Mouse (Mus musculus): Measurements from ENCODE around the gene Sv2a. TPM values are rescaled to one million over a fixed set of nuclear protein-coding genes. Genes with fewer than 3 reads are reported as not detected.
A peak's percentile ranks its signal among the peaks of the same experiment; 100 is the strongest.

The Sv2a gene
- polyA plus RNA-seq (2014; fragmentation: Nextera tagmentation; extraction: Ambion mirVana), result 91.6 and 120 TPM in 2 replicates

DNA sequence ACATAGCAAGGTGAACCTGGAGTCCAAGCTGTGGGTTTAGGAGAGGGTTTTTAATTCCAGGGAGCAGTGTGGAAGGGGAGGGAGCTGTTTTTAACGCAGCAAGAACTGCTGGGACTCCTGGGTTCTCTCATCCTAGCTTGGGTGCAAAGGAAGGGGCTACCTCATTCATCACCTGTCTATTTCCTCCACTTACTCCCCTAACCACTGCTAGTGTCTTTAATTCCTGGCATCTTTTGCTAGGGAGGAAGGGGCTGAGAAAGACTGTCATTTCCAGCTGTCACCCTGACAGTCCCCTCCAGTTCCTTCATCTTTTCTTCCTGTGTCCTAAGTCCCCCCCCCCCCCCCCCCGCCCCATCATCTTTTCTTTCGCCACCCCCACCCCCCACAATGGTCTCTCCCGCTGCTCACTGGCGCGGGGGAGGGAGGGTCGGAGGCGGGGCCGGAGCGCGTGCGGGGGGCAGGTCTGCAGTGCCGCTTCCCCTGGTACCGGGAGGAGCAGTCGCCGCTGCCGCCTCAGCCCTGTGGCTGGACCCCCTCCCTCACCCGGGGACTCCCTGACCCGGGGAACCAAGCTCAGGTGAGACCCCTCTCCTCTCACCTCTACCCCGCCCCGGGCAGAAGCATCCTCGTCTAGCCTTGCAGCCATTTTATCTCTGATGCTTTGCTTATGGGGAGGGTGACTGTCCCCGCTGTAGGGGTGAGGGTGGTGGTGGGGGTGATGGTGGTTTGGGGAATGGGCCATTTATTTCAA, at the start of gene Sv2a:
Sv2a (plus strand) TSS at position 425 of the 751 bp plus-strand sequence.
- DNase-seq, result peak; percentile 86
- Histone ChIP-seq H3K36me3 (ENCODE audit: control insufficient read depth, insufficient read depth, low read length) (peaks cover 36% of the 10 kb centered on the region), H3K9ac (replicated peaks; ENCODE audit: low read length) (peak within 1 kb of the TSS; percentile 74), H3K27me3 (ENCODE audit: control insufficient read depth, insufficient read depth, low read length) (no peaks in the 10 kb centered on the region), H3K4me1 (ENCODE audit: control insufficient read depth, insufficient read depth, low read length) (peaks cover 28% of the 10 kb centered on the region), H3K4me2 (ENCODE audit: low read length) (peak within 1 kb of the TSS; percentile 62), H3K27ac (replicated peaks; ENCODE audit: low read depth, low read length) (peak within 1 kb of the TSS; percentile 82), H3K9me3 (ENCODE audit: control insufficient read depth, low read length) (no peaks in the 10 kb centered on the region), H3K4me3 (replicated peaks; ENCODE audit: low read depth, low read length) (peak within 1 kb of the TSS; percentile 60)
- under 1% methylated on average over 19 of the region's 23 CpGs for WGBS
- ATAC-seq (ENCODE audit: low FRiP score, low TSS enrichment), result peak; percentile 73

DNA sequence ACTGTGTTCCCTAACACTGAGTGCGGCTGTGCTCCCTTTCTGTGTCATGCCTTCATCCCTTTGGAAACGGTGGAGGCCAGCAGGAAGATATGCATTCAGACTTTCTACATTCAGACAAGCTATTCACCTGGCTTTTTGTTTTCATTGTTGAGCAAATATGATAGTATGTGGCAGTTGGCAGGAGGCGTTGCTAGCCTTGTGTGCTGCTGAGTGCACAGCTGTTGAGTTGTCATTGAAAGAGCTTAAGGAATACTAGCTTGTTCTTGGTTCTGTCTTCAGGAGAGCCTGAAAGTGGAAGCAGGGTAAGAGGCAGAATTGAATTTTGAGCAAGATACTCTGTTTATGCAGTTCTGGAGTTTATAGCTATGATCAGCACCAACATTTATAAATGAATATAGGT, 48.5 kb upstream of the Sv2a start:
- DNase-seq, result no peak
- Histone ChIP-seq H3K4me3 (replicated peaks; ENCODE audit: low read depth, low read length) (no peak overlapping the region), H3K36me3 (ENCODE audit: control insufficient read depth, insufficient read depth, low read length) (0 out of 2 replicates have a peak, but pooled peaks cover 7% of the 10 kb centered on the region), H3K9ac (replicated peaks; ENCODE audit: low read length) (no peak overlapping the region), H3K27ac (replicated peaks; ENCODE audit: low read depth, low read length) (no peak overlapping the region), H3K4me2 (ENCODE audit: low read length) (no peak overlapping the region), H3K27me3 (ENCODE audit: control insufficient read depth, insufficient read depth, low read length) (no peaks in the 10 kb centered on the region), H3K9me3 (ENCODE audit: control insufficient read depth, low read length) (no peaks in the 10 kb centered on the region), H3K4me1 (ENCODE audit: control insufficient read depth, insufficient read depth, low read length) (no peaks in the 10 kb centered on the region)
- WGBS, result 80% methylated on average over 3 of the region's 3 CpGs
- ATAC-seq (ENCODE audit: low FRiP score, low TSS enrichment), result no peak

DNA sequence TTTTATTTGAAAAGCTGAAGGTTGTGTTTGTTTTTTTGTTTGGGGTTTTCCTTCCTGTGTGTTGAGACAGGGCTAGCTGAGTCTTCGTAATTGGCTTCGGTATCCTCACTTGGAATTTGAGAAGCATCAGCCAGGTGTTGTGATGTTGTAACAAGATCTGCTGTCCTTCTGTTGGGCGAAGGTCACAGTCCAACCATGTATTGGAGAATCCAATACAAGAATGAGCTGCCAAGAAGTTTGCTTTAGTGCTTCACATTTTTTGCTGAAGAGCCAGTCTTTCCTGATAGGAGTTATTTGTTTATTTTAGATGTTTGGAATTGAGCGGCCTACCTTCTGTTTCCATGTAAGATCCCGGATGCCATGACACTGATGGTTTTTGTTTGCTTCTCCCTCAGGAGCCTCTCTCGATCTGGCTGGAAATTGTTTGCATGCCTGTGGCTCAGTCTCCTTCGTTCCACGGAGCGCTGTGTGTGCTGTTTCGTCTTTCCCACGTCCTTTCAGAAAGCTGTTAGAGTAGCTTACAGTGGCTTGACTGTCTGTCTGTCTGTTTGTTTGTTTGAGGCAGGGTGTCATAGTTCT, 47.5 kb upstream of the Sv2a start:
- no peak overlapping the region for H3K27ac ChIP-seq (replicated peaks; ENCODE audit: low read depth, low read length)
- ATAC-seq (ENCODE audit: low FRiP score, low TSS enrichment) (no peak), DNase-seq (no peak)
- H3K4me2 ChIP-seq (ENCODE audit: low read length), result no peak overlapping the region
- H3K27me3 ChIP-seq (ENCODE audit: control insufficient read depth, insufficient read depth, low read length), result no peaks in the 10 kb centered on the region
- WGBS, result 81% methylated on average over 11 of the region's 11 CpGs
- no peak overlapping the region for H3K9ac ChIP-seq (replicated peaks; ENCODE audit: low read length)
- H3K4me3 ChIP-seq (replicated peaks; ENCODE audit: low read depth, low read length), result no peak overlapping the region
- H3K36me3 ChIP-seq (ENCODE audit: control insufficient read depth, insufficient read depth, low read length), result 0 out of 2 replicates have a peak, but pooled peaks cover 7% of the 10 kb centered on the region
- H3K9me3 ChIP-seq (ENCODE audit: control insufficient read depth, low read length), result no peaks in the 10 kb centered on the region
- H3K4me1 ChIP-seq (ENCODE audit: control insufficient read depth, insufficient read depth, low read length), result no peaks in the 10 kb centered on the region

DNA sequence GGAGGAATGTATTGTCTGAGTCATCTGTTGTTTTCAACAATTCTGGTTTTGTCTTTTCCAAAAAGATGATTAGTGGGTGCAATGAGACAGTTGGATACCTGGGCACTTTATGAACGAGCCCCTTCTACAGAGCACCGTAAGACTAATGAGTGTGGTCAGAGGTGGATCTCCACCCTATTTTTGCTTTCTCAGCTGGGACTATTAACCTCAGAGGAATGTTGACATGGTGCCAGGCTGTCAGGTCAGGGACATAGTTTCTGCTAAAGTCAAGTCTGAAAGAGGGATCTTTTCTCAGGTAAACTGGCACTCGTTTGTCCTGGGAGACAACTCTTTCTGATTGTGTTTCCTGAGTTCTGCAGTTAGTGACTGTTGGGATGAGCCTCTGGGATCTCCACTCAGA, 45.9 kb upstream of the Sv2a start:
- DNase-seq, result no peak
- no peaks in the 10 kb centered on the region for H3K9me3 ChIP-seq (ENCODE audit: control insufficient read depth, low read length)
- no peak for ATAC-seq (ENCODE audit: low FRiP score, low TSS enrichment)
- no peak overlapping the region for H3K9ac ChIP-seq (replicated peaks; ENCODE audit: low read length)
- 86% methylated on average over 3 of the region's 3 CpGs for WGBS
- no peaks in the 10 kb centered on the region for H3K4me1 ChIP-seq (ENCODE audit: control insufficient read depth, insufficient read depth, low read length)
- no peak overlapping the region for H3K27ac ChIP-seq (replicated peaks; ENCODE audit: low read depth, low read length)
- no peak overlapping the region for H3K4me2 ChIP-seq (ENCODE audit: low read length)
- no peak overlapping the region for H3K4me3 ChIP-seq (replicated peaks; ENCODE audit: low read depth, low read length)
- no peaks in the 10 kb centered on the region for H3K27me3 ChIP-seq (ENCODE audit: control insufficient read depth, insufficient read depth, low read length)
- 0 out of 2 replicates have a peak, but pooled peaks cover 7% of the 10 kb centered on the region for H3K36me3 ChIP-seq (ENCODE audit: control insufficient read depth, insufficient read depth, low read length)

DNA sequence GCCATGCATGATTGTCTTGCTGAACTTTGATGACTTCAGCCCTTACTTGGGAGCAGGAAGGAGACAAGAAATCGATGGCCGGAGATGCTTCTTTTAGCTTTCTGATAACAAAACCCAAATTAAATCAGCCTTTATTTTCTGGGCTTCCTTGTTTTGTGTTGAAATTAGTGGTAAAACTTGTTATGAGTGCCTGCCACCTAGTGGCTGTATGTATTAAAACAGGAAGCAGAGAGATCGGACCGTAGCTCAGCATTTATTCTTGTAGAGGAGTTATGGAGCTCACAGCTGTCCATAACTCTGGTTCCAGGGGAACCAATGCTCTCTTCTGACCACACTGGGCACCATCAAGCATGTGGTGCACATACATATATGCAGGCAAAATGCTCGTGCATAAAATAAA, 33.0 kb upstream of the Sv2a start:
- Histone ChIP-seq H3K4me2 (ENCODE audit: low read length) (no peak overlapping the region), H3K9ac (replicated peaks; ENCODE audit: low read length) (no peak overlapping the region), H3K4me3 (replicated peaks; ENCODE audit: low read depth, low read length) (no peak overlapping the region), H3K4me1 (ENCODE audit: control insufficient read depth, insufficient read depth, low read length) (no peaks in the 10 kb centered on the region), H3K9me3 (ENCODE audit: control insufficient read depth, low read length) (no peaks in the 10 kb centered on the region), H3K36me3 (ENCODE audit: control insufficient read depth, insufficient read depth, low read length) (peaks cover 36% of the 10 kb centered on the region), H3K27me3 (ENCODE audit: control insufficient read depth, insufficient read depth, low read length) (no peaks in the 10 kb centered on the region), H3K27ac (replicated peaks; ENCODE audit: low read depth, low read length) (no peak overlapping the region)
- WGBS, result 17% methylated on average over 5 of the region's 5 CpGs
- DNase-seq, result peak; percentile 87
- ATAC-seq (ENCODE audit: low FRiP score, low TSS enrichment), result no peak

DNA sequence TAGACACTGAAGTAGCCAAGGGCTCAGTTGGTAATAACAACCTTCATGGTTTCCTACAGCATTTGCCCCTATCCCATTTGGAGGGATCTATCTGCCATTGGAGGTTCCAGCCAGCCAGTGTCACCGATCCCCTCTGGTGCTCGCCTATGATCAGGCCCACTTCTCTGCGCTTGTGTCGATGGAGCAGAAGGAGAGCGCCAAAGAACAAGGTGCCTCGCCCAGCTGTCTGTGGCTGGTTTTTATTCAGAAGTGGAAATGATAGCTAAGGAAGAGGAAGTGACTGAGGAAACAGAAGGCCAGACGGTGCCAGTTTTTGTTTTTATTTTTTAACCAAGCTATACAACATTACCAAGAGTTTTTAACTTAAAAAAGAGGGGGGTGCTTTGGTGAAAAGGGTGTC, 29.1 kb upstream of the Sv2a start:
- 91% methylated on average over 7 of the region's 7 CpGs for WGBS
- ATAC-seq (ENCODE audit: low FRiP score, low TSS enrichment), result no peak
- no peaks in the 10 kb centered on the region for H3K27me3 ChIP-seq (ENCODE audit: control insufficient read depth, insufficient read depth, low read length)
- no peaks in the 10 kb centered on the region for H3K9me3 ChIP-seq (ENCODE audit: control insufficient read depth, low read length)
- no peak overlapping the region for H3K4me3 ChIP-seq (replicated peaks; ENCODE audit: low read depth, low read length)
- H3K9ac ChIP-seq (replicated peaks; ENCODE audit: low read length), result no peak overlapping the region
- DNase-seq, result no peak
- no peak overlapping the region for H3K27ac ChIP-seq (replicated peaks; ENCODE audit: low read depth, low read length)
- no peak overlapping the region for H3K4me2 ChIP-seq (ENCODE audit: low read length)
- H3K4me1 ChIP-seq (ENCODE audit: control insufficient read depth, insufficient read depth, low read length), result no peaks in the 10 kb centered on the region
- peaks cover 50% of the 10 kb centered on the region for H3K36me3 ChIP-seq (ENCODE audit: control insufficient read depth, insufficient read depth, low read length)

DNA sequence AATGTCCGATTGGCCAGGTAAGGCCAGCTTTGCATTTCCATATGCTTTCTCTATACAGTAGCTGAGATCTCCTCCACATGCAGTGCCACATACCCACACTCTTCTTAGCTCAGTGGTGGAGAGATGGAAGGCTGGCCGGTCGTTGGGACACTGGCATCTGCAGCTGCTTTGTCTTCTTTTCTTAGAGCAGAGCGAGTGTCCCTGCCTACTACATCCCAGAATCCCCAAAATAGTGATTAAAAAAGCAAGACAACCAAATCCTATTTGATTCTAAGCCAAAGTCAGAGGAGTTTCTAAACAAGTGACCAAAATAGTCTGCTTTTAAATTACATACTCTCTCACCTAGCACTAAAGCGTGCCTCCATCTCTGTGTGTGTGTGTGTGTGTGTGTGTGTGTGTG, 28.3 kb upstream of the Sv2a start:
- ATAC-seq (ENCODE audit: low FRiP score, low TSS enrichment), result no peak
- no peak overlapping the region for H3K4me2 ChIP-seq (ENCODE audit: low read length)
- WGBS, result 97% methylated on average over 5 of the region's 5 CpGs

DNA sequence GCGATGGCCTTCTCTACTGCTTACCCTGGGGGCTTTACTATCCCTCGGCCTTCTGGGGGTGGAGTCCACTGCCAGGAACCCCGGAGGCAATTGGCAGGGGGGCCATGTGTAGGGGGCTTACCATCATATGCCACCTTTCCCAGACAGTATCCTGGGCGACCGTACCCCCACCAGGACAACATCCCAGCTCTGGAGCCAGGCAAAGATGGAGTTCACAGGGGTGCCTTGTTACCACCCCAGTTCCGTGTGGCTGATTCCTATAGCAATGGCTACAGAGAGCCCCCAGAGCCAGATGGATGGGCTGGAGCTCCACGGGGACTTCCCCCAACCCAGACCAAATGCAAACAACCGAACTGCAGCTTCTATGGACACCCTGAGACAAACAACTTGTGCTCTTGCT, 25.4 kb upstream of the Sv2a start:
- ATAC-seq (ENCODE audit: low FRiP score, low TSS enrichment), result no peak
- H3K4me1 ChIP-seq (ENCODE audit: control insufficient read depth, insufficient read depth, low read length), result peaks cover 3% of the 10 kb centered on the region; the same call in 1 of the 2 replicates
- H3K4me3 ChIP-seq (replicated peaks; ENCODE audit: low read depth, low read length), result no peak overlapping the region
- H3K4me2 ChIP-seq (ENCODE audit: low read length), result no peak overlapping the region
- no peak overlapping the region for H3K27ac ChIP-seq (replicated peaks; ENCODE audit: low read depth, low read length)
- H3K27me3 ChIP-seq (ENCODE audit: control insufficient read depth, insufficient read depth, low read length), result no peaks in the 10 kb centered on the region
- 87% methylated on average over 8 of the region's 8 CpGs for WGBS
- H3K36me3 ChIP-seq (ENCODE audit: control insufficient read depth, insufficient read depth, low read length), result peaks cover 50% of the 10 kb centered on the region
- H3K9me3 ChIP-seq (ENCODE audit: control insufficient read depth, low read length), result no peaks in the 10 kb centered on the region
- no peak for DNase-seq
- no peak overlapping the region for H3K9ac ChIP-seq (replicated peaks; ENCODE audit: low read length)

More for the DNA sequence above, 28.3 kb upstream of the Sv2a start:
- no peaks in the 10 kb centered on the region for H3K4me1 ChIP-seq (ENCODE audit: control insufficient read depth, insufficient read depth, low read length)
- H3K36me3 ChIP-seq (ENCODE audit: control insufficient read depth, insufficient read depth, low read length), result peaks cover 50% of the 10 kb centered on the region
- no peak overlapping the region for H3K27ac ChIP-seq (replicated peaks; ENCODE audit: low read depth, low read length)
- H3K9me3 ChIP-seq (ENCODE audit: control insufficient read depth, low read length), result no peaks in the 10 kb centered on the region
- no peaks in the 10 kb centered on the region for H3K27me3 ChIP-seq (ENCODE audit: control insufficient read depth, insufficient read depth, low read length)
- H3K4me3 ChIP-seq (replicated peaks; ENCODE audit: low read depth, low read length), result no peak overlapping the region
- H3K9ac ChIP-seq (replicated peaks; ENCODE audit: low read length), result no peak overlapping the region
- no peak for DNase-seq

DNA sequence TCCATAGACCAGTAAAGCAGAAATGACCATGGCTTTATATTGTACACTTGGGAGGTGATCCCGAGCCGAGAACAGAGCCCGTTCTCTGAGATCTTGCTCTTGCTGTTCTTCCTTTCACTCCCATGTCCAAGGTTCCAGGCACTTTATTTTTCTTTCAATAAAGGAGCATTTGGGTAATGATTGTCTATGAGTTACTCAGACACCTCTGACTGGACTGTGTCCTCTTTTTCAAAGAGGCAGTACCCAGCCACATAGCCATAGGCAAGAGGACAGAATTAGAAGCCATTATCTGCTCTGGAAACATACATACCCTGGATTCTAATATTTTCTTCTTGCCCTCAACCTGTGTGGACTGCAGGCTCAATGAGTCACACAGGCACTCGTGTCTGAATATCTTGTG, 21.1 kb upstream of the Sv2a start:
- Histone ChIP-seq H3K9ac (replicated peaks; ENCODE audit: low read length) (no peak overlapping the region), H3K27me3 (ENCODE audit: control insufficient read depth, insufficient read depth, low read length) (no peaks in the 10 kb centered on the region), H3K4me2 (ENCODE audit: low read length) (no peak overlapping the region), H3K9me3 (ENCODE audit: control insufficient read depth, low read length) (no peaks in the 10 kb centered on the region), H3K4me3 (replicated peaks; ENCODE audit: low read depth, low read length) (no peak overlapping the region), H3K36me3 (ENCODE audit: control insufficient read depth, insufficient read depth, low read length) (peaks cover 12% of the 10 kb centered on the region), H3K4me1 (ENCODE audit: control insufficient read depth, insufficient read depth, low read length) (peaks cover 10% of the 10 kb centered on the region), H3K27ac (replicated peaks; ENCODE audit: low read depth, low read length) (no peak overlapping the region)
- DNase-seq (no peak), ATAC-seq (ENCODE audit: low FRiP score, low TSS enrichment) (no peak)
- 85% methylated on average over 4 of the region's 4 CpGs for WGBS

Measured in midbrain, embryonic 14.5 days (tissue).